Mouse (Mus musculus) frontal cortex, postnatal 25 days (tissue): ENCODE measurements around the gene Plpp3.

Source experiments
- DNase-seq, 2 experiments: peaks; one replicate each; pipeline ENCODE4 v3.0.0; 2022; ENCODE audit warnings: low spot score in 2 of 2

Gene Plpp3

DNA sequence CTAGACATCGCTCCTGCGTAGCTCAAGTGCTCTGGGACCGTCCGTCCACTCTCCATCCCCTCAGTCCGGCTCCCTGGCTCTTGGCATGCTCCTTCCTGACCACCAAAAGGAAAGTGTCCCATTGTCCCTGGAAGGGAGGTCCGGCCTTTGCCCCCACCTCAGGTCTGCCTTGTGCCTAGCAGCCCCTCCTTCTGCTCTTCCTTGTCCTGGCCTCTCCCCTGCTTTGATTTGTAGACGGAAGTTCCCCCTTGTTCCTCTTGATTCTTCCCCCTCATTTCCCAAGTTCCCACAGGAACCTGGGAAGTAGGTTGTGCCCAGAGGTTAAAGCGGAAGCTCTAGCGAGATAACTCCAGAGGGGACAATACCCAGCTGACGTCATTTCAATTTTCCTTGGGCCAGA is 61.1 kb downstream of the Plpp3 start:
- DNase-seq, result no peak

DNA sequence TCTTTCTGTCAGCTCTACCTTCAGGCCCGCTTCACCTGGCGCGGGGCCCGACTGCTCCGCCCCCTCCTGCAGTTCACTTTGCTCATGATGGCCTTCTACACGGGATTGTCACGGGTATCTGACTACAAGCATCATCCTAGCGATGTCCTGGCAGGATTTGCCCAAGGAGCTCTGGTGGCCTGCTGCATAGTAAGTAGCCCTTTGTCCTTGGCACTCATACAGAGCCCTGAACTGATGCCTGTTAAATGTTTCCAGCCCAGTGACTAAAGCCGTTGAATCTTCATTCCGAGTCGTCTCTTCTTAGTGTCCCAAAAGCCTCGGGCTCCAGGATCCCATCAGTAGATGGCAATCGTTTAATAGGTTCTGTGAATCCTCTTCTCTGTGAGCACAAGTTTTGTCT is 62.2 kb downstream of the Plpp3 start:
- DNase-seq, result no peak

DNA sequence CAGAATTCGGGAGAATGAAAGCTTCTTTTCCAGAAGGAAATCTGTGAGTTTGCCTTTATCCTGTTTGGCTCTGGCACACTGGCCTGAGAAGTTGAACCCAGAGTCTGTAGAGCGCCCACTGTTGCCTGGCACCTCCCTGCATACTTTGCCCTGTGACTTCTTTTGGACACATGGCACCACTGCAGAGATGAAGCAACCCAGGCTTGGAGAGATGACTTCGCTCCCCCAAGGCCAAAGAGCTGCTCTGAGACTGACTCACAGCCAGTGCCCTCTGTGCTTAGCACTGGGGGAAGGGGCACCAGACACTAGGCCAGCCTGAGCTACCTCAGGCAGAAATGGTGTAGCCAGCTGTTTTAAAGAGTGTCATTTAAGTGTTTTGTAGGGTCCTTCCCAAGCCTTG is 63.7 kb downstream of the Plpp3 start:
- DNase-seq, result no peak

DNA sequence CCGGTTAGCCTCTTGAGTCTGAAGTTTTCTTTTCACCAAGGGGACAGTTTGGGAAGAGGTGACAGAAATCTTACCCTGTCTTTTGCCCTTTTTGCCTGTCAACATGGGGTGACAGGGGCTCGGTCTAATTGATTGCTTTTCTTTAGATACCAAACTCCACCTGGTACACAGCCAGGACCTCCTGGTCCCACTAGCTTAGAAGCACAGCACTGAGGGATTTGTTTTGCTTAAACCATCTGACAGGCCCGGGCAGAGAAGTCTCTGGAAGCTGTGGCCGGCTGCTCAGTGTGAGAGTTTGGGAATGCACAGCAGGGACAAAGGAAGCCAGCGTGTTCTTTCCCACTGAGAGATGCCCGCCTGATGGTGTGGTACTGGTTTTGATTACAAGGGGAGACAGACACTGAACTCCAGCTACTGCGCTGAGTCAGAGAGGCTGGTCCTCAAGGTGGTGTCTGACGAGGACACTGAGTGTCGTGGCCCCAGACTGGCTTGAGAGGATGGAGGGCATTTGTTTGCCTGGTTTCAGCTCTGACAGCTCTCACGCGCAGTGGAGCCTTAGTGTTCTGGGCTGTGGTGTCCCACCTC is 64.2 kb downstream of the Plpp3 start:
- DNase-seq, result no peak

DNA sequence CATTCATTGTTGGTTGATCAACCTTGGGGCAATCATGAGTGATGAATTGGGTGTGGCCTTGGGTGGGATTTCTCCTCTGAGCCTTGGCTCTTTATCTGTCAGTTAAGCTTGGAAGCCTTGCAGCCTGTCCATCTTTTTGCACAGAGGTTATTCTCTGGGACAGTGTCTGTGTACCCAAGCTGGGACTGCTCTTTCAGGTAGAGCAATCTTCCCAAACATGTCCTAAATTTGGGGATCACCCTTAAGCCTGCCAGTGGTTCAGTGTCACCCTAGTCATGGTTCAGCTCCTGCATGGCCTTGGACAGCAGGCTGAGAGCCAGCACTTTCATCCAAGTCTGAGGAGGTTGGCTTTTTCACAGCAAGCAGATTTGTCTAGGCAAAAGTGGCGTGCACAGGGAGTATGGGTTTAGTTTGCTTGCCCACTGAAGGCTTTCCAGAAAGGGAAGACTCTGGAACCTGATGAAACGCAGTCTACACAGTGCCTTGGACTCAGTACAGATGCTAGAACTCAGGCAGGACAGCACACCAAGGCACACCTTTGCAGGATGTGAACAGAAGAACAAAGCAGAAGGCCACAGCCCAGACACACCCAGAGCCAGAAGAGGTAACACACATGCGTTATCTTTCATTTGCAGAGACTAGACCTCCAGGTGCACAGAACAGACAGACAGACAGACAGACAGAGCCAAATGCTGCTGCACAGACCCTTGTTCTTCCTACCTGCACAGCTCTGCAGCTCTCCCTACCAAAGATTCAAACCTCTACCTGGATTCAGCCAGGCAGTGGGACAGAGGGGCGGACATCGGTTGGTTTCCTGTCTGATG is 66.2 kb downstream of the Plpp3 start:
- no peak for DNase-seq

DNA sequence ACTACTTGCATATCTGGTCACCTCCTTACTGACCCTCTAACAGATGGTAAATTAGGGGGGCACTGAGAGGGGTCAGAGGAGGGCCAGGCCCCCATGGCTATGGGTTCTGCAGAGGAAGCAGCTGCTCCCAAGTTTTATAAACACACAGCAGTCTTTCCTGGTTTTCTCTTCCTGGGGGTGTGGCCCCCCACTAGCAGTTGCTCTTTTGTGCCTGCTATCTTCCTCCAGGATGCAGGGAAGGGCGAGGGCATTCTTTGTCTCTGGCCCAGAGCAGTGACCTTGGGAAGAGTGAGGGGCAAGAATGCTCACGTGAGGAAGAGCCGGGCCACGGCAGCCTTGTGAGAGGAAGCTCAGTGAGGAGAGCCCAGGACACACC is 66.8 kb downstream of the Plpp3 start:
- no peak for DNase-seq

DNA sequence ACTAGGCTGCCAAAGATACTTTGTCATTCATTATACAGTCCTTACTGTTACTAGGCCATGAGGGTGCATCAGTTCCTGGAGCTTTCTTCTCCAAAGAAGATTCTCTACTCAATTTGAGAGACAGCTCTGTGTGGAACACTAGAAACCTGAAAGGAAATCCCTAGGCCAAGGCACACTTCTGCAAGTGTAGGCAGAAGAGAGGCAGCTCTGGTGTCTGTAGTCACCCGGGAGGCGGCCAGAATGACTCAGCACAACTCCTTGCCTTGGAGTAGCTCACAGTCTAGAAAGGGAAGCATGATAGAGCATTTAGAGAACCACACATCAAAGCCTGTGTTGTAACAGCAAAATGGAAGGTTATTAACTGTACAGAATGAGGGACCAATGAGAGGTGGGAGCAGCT is 68.4 kb downstream of the Plpp3 start:
- no peak for DNase-seq

DNA sequence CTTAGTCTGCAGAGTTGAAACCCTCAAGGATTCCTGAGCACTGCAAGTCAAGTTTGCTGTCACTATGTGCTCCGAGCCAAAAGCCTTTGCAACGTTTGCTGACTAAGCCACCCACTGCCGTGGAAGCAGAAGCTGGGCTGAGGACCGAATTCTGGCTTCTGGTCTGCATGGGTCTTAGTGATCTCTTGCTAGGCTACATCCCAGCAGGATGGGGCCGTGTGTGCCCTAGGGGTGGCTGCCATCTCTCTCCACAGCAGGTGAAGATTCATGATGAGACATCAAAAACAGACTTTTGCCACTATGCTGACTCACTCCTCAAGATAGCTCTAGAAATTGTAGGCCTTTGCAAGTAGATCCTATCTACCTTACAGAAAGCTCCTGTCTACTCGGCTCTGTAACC is 69.2 kb downstream of the Plpp3 start:
- DNase-seq, result no peak

DNA sequence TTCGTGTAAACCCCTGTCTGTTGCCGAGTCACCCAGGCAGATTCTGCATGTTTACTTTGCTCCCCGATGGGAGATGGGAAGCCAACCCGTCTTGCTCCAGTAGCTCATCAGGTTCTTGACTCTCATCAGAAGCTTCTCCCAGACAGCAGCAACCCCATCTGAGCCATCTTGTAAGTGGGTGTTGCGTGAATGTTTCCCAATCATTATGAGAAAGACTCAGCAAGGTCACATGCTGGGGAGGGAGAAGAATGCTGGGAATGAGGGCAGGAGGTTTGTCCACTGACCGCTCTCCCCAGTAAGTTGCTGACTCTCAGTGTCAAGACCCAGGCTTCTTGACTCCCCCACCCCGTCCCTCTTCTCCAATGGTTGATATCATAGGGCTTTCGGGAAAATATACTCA is 73.0 kb downstream of the Plpp3 start:
- no peak for DNase-seq

DNA sequence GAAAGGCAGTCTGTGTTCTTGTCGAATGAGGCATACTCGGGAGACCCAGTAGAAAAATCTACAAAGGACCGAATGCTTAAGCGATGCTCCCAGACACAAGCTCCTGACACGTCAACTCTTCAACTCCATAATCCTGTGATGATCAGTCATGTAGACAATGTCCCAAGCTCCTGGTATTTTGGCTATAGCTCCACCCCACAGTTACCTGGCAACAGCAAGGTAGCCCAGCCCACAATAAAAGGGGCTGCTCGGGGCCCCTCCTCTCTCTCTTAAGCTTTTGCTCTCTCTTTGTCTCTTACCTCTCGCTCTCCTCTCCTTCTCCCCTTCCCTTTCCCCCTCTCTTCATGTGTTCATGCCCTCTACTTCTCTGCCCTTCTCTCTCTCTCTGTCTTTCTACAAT is 83.1 kb downstream of the Plpp3 start:
- DNase-seq, result no peak

DNA sequence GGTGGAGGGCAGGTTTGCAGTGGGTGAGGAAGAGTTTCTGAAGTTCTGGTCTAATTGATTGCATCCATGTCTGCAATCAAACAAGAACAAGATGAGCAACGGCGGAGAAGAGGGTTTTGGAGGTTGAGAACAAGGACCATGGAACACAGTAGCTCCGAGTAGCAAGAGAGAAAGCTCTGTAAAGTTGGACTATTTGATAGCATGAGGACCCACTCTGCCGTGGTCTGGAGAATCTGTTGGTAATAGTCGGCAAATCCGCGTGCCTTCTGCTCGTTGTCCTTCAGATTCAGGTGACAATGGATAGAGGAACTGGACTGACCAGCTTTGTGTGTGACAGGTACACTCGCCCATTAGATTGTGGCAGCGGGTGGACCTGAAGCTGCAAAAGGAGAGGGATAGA is 87.8 kb downstream of the Plpp3 start:
- DNase-seq, result no peak

DNA sequence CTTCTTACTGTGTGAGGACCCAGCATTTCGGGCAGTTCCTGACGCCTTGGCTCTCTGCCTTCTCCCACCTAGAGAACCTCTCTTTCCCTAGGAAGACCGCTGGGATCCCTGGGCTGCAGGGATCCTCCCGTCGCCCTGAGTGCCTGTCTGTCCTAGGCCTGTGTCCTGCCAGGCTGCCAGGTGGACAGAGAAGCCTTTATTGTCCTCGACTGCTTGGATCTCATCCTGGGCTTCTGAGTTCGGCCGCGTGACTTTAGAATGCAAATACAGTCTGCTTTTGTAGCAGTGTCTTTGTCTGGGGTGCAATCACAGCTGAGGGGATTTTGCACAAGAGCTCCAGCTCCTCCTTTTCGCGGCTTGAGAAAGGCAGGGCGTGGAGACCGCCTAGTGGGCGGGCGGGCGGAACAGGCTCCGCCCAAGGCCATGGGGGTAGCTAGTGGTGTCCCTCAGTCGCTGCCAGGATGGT is 88.4 kb downstream of the Plpp3 start:
- no peak for DNase-seq

DNA sequence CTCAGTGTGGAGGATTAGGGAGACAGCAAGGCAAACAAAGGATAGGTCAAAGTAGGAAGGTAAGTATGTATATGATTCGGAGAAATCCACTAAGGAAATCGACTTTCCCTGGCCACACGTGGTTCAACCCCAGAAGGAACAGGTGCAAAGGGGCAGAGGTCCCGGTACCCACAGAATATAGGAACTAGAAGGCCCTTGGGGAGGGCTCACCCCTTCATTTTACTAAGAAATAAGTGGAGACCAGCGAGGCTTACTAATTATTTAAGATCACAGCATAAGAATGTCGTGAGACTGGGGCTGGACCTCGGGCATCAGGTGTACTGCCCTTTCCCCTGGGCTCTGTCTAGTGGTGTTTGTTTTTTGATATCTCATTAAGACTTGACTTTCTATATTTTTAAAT is 89.2 kb downstream of the Plpp3 start:
- no peak for DNase-seq

DNA sequence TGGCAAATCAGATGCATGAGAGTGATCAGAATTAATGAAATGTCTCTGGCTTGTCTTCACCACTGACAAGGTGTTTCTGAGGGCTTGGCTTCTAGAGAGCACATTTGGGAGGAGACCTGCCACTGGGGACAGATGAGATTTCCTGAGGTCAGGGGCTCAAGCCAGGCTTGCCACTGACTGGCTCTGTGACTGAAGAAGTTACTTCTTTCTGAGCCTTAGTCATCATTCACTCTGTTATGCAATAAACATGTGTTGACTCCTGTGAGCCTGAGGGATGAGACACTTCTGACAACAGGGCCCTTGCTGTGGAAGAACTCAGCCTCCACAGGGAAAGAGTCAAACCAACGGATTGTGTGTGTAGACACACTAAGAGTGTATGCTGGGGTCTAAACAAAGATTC is 91.0 kb downstream of the Plpp3 start:
- DNase-seq, result no peak

DNA sequence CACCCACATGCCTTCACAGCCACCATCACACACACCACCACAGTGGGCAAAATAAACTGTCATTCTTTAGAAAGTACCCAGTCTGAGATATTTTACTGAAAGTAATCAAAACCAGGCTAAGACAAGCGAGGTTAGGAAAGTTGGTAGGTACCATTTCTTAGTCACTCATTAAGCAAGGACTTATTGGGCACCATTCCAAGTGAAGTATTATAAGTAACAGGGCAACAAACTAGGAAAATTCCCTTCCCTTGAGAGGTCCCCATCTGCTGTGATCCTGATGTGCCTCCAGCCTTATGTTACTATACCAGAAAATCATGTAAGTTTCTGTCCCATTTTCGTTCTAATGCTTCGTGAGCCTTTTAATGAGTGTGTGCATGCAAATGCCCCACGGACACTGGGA is 92.1 kb downstream of the Plpp3 start:
- DNase-seq, result no peak

DNA sequence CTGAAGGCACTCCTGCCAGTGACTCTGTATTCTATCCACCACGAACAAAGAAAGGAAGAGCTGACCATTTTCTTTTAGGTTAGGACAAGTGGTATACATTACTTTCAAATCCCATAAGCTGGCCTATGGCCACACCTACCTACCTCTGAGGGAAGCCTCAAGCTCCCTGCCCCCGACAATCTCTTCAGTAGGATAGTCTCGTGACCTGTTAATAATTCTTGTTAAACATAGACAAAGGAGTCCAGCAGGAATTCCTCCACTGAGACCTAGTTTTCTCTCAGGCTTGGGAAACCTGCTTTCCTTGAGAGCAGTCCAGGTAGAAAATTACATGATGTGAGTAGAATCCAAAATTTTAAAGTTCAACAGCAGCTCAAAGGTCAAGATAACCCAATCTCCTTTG is 93.8 kb downstream of the Plpp3 start:
- no peak for DNase-seq

DNA sequence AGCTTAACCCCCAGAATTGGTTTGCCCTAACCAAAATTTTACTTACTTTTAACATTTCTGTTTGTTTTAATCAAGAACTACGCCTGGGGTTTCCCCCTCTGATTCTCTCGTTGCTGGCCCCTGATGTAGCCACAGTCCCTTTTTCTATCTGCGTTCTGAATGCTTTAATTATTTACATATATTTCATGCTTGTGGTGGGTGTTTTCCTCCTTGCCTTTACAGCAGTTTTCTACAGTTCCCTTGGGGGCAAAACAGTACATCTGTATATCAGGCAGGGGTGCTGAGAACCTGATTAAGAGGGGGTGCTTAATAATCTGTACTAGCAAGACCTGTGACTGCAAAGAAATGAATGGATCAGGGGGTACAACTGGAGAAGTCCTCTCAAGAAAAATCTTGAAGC is 94.9 kb downstream of the Plpp3 start:
- DNase-seq, result no peak

DNA sequence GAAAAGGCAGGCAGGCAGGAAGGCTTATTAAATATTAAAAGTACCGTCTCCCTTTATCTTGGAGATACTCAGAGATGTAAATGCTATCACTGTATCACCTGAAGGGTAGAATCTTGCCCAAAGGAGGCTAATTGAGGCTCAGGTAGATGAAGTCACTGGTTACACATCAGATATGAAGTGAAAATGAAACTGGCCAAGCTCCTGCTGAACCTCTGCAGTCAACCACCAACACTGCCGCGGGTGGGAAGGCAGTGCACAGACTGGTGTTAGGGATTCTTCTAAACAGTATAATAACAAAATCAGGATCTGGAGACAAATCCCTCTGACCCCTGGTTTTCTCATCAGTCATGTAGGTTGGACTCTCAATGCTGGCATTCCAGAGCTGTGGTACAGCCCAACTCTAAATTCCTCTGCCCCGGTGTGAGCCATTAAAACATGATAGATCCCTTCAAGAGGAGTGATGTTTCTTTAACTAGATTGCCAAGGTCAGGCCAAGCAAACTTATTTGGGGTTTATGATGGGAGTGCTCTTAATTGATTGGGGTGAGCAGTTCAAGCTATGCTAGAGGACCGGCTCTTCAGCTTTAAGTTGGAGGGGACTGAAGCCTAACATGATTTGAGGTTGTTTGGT is 95.5 kb downstream of the Plpp3 start:
- DNase-seq, result no peak

DNA sequence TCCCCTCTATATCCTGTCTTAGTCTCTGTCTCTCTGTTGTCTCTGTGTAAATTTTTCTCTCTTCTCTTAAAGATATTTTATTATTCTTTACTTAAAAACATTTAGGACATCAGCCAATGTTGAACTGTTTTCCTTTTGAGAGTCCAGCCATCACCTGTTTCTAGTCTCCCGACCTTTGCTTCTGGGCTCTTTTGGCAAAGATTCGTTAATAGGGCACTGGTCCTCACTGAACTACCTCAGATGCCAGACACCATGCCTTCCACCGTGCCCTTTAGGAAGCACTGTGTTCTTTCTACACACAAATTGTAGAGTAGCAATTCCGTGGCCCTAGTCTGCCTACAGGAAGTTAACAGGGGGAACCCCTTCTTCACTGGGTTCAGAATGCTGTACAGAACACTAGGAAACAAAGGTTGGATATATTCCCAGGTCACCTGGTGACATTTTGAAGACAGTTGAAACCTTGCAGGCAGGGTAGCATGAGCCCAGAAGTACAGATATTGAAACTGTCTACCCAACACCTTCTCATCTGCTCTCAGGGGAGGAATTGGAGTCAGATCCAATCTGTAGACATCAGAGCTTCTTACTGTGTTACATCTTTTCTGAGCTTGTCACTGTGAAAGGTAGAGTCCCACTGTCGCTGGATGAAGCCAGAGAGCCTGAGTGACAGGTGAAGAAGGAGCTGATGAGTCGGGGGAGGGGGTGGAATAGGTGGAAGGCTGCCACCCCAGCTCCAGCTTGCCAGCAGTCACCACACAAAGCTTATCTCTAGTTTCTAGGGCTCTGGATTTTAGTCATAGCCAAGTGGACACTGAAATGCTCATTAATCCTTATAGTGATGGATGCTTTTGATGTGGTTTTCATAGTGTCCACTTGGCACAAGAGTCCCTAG is 96.5 kb downstream of the Plpp3 start:
- no peak for DNase-seq

DNA sequence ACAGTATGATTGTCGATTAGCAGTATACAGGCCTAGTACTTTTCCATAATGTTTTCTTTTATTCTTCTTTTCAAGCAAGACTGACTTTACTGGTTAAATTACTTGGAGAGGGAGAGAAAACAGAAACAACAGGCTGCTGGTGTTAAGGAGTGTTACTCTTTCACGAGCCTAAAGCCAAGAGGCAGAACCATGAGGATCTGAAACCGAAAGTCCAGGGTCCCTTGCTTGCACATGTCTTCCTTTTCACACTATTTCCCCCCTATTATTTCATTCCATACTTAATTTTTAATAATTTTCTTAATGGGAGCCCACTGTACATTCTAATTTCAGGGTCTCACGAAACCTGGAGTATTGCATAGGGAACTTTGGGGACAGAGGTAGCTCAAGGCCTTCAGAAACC is 97.2 kb downstream of the Plpp3 start:
- no peak for DNase-seq

DNA sequence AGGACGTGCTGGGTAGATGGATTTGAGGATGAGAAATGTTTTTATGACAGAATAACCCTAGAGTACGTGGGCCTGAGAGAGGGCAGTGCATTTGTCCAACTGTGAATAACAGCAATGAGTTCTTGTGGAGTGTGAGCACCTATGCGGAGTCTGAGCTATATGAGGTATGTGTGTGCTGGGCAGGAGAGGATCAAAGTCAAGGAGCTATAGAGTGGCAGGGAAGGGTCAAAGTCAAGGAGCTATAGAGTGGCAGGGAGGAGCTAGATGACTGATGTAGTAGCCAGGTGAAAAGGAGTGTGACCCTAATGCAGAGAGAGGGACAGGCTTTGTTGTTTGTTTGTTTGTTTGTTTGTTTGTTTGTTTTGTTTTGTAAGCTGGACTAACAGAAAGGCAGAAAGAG is 98.0 kb downstream of the Plpp3 start:
- DNase-seq, result no peak
